Mouse (Mus musculus): ENCODE measurements at regions not wholly inside any gene's neighbourhood (a gene's known extent, or its start where the extent isn't known, plus 50 kb on each side); places are given as distances from the start of the nearest gene placed in this dataset.

DNA sequence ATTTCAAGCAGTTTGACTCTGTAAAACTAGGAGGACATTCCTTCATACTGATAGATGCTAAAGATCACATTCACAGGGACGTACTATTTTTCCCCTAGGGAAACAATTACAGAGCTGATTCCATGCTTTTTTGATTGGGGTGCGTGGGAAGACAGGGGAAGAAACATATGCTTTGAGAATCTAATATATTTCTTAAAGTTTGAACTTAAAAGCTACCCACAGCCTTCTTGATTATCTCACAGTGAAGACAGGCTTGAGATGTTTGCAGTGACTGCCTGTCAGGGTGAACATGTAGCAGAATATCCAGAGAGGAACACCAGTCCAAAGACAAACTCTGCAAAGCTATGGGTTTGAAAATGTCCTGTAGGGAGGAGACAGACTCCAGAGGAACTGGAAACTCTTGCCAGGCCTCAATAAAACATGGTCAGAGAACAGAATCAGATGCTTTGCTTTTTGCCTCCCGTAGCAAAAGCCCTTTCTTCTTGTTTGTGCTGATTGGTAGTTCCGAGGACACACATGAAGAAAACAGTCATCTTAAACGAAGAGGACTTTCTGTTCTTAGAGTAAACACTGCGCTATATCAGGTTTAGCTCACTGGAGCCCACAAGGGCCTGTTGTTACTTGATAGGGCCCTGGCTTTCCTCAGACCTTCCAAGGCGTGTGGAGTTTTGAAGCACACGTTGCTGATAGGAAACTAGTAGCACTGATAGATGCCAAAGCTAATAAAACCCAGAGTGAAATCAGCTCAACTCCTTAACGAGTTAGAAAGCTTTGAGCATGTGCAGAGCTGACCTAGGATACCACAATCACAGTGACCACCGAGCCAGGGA is 630.8 kb downstream of the Lmo4 start:
- TF ChIP-seq CTCF (IDR thresholded peaks at IDR 0.05; ENCODE audit: low read depth, low read length) = no peak
- TF ChIP-seq POLR2A (IDR thresholded peaks at IDR 0.05; ENCODE audit: insufficient read depth, low read length) = no peak
- no peak for TF ChIP-seq EP300 (IDR thresholded peaks at IDR 0.05; ENCODE audit: insufficient read depth, low read depth, low read length)
